Mouse (Mus musculus) brain, embryonic 18.5 days (tissue): ENCODE measurements around the gene Pgbd5.

Source experiments
- DNase-seq: peaks from one replicate; pipeline ENCODE4 v3.0.0-alpha.2; 2012; ENCODE audit warnings: low read depth, low spot score

Pgbd5 gene

DNA sequence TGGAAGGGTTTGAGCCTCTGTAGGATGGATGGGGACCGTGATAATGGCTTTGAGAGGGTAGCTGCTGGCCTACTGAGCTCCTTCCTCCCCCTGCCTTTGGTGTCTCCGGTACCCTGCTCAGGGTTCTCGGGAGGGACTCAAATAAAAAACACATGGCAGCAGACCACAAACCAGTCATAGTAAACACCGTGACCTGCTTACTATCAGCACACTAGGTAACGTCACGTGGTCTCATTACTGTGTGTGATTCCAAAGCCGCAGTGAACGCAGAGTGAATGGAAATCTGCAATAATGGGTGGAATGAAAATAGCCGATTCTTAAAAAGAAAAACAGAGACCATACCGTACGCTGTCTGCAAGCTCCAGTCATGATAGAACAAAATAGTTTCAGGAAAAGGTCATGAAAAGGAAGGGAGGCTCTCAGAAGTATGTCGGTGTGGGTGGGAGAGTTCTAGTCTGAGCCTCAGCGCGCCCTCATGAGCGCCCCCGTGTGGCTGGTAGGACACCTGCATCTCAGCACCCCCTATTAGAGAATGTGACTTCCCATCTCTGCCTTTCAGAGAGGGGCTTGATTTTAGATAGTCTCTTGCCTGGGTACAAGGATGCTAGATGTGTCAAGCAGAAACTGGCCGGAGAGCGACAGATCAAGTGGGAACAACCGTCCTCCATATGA lies 92.5 kb downstream of the Pgbd5 start:
- DNase-seq: peak; percentile 12

DNA sequence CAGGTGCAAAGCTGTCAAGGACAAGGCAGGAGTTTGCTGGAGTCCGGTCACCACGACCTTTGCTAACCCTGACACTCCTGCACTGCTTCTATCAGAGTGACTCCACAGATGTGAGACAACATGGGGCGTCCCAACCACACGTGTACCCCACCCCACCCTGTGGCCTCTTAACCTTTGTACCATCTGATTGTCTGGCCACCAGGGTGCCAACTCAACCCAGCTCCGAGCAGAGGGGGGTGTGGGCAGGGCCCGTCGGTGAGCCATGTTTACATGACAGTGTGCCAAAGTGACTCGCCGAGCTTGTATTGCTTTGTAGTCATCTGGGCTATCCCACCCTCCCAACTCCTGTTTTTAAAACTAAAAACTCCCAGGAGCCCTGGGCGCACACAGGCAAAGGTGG lies 94.4 kb downstream of the Pgbd5 start:
- no peak for DNase-seq

DNA sequence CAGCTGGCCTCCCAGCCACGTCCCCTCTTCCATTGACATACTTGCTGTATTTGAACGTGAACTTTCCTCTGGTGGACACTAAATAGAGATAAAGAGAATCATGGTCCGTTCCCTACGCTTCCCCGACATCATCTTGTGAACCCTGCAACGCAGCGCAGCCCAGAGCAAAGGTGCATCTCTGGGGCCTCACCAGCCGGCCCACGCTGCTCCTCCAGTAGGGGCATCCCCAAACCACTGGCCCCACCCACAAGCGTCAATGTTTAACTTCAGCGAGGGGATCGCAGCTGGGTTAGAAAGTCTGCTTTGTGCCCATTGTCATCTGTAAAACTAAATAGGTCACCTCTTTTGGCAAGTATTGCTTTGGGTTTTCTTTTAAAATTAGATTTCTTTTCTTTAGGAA lies 95.5 kb downstream of the Pgbd5 start:
- no peak for DNase-seq

DNA sequence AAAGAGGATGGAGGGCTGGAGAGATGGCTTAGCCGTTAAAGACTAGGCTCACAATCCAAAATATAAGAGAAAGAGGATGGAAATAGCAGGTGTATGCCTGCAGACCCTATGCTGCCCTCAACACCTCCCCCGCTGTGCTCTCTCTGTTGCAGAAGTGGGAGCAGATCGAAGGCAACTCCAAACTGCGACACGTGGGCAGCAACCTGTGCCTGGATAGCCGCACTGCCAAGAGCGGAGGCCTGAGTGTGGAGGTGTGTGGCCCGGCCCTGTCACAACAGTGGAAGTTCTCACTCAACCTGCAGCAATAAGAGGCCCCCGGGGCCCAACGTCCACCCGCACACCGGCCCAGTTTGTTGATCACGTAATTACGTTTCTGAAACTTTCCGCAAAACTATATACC lies 96.3 kb downstream of the Pgbd5 start:
- DNase-seq: no peak

DNA sequence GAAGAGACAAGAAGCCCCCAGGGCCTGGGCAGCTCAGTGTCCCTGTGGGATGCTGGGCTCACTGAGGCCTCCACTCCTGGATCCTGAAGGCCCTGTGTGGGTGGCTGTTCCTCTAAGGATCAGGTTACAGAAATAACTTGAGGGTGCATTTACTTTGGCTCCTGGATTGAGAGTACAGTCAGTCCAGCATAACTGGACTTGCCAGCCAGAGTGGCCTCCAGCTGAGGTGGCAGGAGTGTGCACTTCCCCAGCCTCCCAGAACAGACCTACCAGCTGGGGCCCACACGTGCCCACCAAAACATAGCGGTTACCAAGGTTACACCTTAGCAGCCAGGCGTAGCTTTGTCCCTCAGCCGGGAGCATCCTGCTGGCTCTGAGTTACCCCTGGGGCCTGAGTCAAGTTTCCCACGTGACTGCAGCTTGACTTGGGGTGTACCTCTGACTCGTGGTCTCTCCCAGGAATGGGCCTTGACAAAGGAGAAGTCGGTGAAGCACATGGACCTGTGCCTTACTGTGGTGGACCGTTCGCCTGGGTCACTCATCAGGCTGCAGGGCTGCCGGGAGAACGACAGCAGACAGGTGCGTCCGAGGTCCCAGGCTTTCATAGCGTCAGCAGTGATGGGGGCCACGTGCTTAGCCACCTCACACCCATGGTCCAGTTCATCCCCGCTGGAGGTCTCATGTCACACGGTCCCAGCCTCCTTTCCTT lies 98.9 kb downstream of the Pgbd5 start:
- no peak for DNase-seq

DNA sequence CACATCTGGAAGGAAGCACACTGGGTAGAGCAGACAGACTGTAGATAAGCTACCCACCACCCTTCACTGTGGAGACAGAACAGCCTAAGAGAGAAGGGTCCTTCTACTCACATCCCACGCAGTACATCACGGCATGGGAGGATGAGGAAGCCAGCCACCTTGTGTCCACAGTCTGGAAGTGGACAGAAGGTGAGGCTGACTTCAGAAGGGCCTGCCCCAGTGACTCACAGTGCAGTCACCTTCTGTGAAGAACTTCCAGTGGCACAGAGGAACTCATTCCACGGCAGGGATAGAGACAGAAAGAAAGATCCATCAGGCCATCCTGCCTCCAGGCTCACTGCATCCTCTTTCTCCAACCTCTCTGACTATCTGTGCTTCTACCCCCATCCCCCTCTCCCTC lies 99.7 kb downstream of the Pgbd5 start:
- DNase-seq: no peak

DNA sequence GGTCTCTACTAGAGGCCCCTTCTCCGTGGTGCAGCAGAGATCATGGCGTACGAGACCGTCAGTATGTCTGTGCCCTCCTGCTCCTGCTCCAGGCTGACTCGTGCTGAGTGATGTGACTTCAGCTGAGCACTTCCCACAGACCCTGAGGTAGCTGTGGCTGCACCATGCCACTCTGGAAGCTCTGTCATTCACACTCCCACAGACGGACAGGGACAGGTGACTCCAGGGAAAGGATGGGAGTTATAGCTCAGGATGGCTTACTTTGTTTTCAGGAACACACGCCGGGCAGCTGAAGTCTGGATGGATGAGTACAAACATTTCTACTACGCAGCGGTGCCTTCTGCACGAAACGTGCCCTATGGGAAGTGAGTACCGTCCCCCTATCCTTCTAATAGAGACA lies 103.2 kb downstream of the Pgbd5 start:
- no peak for DNase-seq

DNA sequence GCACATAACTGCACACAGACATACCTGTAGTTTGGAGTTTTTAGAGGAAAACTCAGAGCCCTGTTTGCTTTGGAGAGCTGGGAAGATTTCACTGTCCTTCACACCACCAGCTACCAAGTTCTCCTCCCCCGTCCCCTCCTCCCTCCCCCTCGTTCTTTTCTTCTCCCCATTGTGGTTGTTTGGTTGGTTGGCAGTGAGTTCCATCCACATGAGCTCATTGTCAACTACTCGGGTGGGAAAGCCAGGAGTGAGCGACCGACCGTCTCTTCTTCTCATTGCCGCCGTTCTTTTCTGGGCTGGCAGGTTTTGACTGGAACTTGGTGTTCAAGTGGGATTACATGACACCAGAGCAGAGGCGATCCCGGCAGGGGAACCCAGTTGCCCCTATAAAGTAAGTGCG lies 107.8 kb downstream of the Pgbd5 start:
- no peak for DNase-seq

DNA sequence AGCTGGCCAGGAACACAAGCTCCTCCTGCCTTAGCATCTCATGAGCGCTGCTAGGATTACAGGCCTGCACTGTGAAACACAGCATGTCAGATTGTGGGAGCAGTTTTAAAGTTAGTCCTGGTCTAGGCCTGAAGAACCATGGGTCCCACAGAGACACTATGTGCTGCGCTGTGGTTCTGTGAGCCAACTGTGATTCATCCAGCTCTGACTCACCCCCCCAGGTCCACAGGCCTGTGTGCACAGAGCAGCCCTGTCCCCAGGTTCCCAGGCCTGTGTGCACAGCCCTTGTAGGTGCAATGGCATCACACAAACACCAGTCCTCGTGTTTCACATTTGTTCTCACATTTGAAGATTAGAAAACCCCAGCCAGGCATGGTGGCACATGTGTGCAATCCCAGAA lies 108.4 kb downstream of the Pgbd5 start:
- DNase-seq: no peak

DNA sequence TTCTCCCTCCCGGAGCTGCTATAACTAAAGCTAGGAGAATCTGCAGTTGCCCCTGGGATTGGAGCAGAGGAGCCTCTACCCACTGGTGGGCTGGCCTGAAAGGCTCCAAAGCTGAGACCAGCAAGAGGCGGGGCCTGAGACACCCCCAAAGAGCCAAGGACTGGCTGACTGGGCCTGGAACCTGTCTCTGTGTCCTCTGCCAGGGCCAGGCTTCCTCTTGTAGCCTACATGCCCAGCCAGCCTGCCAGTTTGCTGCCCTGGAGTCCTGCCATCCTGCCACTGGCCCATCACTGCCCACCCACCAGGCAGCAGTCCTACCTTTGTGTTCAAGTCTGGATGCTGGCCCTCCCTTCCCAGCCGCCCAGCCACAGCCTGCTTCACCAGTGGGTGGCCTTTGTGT lies 109.0 kb downstream of the Pgbd5 start:
- peak; percentile 42 for DNase-seq

DNA sequence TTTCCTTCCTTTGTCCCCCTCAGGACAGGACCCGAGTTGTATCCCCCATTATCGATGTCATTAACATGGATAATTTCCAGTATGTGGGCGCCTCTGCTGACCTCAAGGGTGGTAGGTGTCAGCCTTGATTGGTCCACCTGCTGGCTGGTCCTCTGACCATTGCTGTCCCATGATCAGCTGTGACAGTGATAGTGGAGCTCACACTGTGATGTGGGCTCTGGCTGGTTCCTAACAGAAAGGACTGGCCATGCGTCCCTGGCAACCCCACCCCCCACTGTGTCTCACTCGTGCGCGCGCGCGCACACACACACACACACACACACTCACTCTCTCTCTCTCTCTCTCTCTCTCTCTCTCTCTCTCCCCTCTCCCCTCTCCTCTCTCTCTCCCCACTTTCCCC lies 109.8 kb downstream of the Pgbd5 start:
- DNase-seq: no peak

DNA sequence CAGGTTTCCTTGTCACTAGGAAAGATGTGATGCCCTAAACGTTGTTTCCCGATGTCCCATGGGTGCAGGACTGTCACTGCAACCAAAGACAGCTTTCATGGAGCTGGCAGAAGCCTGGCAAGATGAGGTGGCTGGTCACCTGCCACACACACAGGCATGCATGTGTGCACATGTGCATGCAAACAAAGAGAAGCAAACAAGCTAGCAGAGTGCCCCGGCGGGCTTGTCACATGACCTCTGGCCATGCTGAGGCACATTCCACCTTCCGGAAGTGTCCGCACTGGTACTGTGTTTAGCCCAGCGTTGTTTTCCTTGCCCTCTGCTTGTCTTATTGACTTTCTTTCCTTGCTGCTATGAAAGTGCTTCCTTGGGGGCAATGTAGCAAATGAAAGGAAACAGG lies 111.2 kb downstream of the Pgbd5 start:
- DNase-seq: no peak

DNA sequence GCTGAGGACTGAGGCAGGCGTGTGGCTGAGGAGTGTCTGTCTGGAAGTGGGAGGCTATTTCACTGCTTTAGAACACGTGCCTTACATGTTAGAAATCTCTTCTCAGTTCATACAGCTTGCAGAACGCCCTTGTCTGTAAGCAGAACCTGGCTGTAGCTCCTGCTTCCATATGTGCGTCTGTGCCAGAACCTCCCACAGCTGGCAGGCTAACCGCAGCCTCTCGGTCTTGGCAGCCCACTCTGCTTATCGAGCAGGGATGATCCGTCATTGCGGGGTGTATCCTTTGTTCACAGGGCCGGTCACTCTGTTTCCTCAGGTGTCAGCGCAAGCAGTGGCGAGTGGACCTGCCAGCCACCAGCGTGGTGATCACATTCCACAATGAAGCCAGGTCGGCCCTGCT lies 116.1 kb downstream of the Pgbd5 start:
- DNase-seq: no peak

DNA sequence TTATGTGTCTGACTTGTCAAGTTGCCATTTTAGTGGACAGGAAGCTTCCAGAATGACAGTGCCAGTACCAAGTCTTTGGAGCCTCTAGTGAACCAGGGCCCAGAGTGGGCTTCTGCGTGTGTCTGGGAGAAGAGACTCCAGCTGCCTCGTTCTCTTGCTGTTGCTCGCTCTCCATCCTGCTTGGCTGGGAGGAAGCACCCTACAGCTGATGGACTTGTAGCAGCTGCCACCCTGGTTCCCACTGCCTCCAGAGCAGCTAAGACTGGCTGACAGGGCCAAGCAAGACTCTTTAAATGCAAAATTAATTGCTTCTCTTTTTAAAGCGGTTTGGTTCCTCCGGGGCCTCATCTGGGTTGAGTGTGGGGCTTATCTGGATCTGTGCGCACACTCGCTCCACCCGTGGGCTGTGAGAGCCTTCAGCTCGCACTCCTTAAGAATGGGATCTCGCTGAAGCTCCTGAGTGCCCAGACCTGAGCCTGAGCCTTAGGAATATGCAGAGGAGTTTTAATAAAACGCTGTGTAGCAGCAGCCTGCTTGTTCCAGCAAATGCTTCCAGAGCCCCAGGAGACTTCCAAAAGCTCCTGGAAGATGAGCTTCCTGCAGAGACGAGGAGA lies 118.1 kb downstream of the Pgbd5 start:
- DNase-seq: no peak

DNA sequence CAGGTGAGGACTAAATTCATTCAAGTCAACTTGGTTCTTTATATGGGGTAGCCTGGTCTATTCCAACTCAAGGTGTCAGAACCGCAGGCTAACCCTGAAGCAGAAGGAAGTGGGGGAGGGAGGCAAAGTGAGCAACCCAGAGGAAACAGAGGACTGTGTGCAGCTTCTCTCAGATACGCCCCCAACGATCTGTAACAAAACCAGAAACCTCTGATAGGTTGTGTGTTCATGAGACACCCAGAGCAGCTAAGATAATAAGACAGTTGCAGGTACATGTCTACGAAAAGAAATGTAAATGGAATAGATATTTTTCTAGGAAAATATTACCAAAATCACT lies 120.2 kb downstream of the Pgbd5 start:
- no peak for DNase-seq
